Mouse (Mus musculus) limb, embryonic 12.5 days (tissue): Measurements from ENCODE around the gene Spata13. TPM values are rescaled to one million over a fixed set of nuclear protein-coding genes. Genes with fewer than 3 reads are reported as not detected.
A peak's percentile ranks its signal among the peaks of the same experiment; 100 is the strongest.

Experiments
- ATAC-seq: fragments of 200-750 bp; cut with Nextera tagmentation; 2 replicates; pipeline ENCODE4 v1.8.0; 2017; ENCODE audit warnings: low read depth, moderate TSS enrichment; ENCODE audit not compliant: insufficient number of reproducible peaks, insufficient read depth, low FRiP score, low TSS enrichment
- H3K27ac ChIP-seq: fragments of 300-500 bp; sonication (generic); 2 replicates; pipeline ENCODE4 v1.5.1; 2016; ENCODE audit warnings: mild to moderate bottlenecking, moderate library complexity
- H3K27me3 ChIP-seq: fragments of 300-500 bp; sonication (generic); 2 replicates; pipeline ENCODE4 v1.6.1; 2016; ENCODE audit warnings: mild to moderate bottlenecking, moderate library complexity
- H3K36me3 ChIP-seq: fragments of 300-500 bp; sonication (generic); 2 replicates; pipeline ENCODE4 v1.6.1; 2016; ENCODE audit warnings: mild to moderate bottlenecking, moderate library complexity
- H3K4me1 ChIP-seq: fragments of 300-500 bp; sonication (generic); replicated peaks from 2 replicates; pipeline ENCODE4 v1.6.1; 2016
- H3K4me2 ChIP-seq: fragments of 300-500 bp; sonication (generic); 2 replicates; pipeline ENCODE4 v1.6.1; 2016; ENCODE audit warnings: mild to moderate bottlenecking, moderate library complexity
- H3K4me3 ChIP-seq: fragments of 300-500 bp; sonication (generic); replicated peaks from 2 replicates; pipeline ENCODE4 v1.5.1; 2016; ENCODE audit warnings: mild to moderate bottlenecking
- H3K9ac ChIP-seq: fragments of 300-500 bp; sonication (generic); replicated peaks from 2 replicates; pipeline ENCODE4 v1.6.1; 2016; ENCODE audit warnings: mild to moderate bottlenecking, moderate library complexity
- H3K9me3 ChIP-seq: fragments of 300-500 bp; sonication (generic); 2 replicates; pipeline ENCODE4 v1.6.1; 2016; ENCODE audit warnings: mild to moderate bottlenecking, moderate library complexity
- WGBS: fragments of 180-500 bp; shearing (Covaris S2); methylation state at CpG from one replicate; pipeline ENCODE4 v1.1.7; 2016; 5-methylcytosine and 5-hydroxymethylcytosine counted together
- polyA plus RNA-seq: library from polyadenylated mRNA; unstranded; fragments of >200 nt; fragmentation: Nextera tagmentation; extraction: Ambion mirVana; gene quantifications from 2 replicates; pipeline ENCODE4 v1.2.1, GENCODE M21; 2016

Gene Spata13
- polyA plus RNA-seq, 1 experiment from 2014 or later, result 14.2 TPM

DNA sequence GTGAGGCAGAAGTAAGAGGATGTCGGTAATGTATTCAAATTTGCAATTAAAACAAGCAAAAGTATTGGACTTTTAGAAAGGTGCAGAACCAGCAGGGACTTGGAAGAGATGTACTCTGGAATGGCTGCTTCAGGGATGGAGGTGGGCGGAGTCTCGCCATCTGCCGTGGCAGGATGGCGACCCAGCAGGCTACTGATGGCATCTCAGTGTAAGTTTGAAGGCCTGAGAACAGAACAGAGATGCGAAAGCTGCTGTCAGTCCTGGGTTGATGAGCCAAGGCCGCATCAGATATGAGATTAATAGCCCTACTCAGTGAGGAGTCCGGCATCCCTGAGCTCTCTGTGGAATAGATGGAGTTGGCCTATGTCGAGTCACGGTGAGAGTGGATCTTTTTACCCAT is 65.2 kb downstream of the Spata13 start:
- WGBS, result 77% methylated on average over 10 of the region's 10 CpGs

DNA sequence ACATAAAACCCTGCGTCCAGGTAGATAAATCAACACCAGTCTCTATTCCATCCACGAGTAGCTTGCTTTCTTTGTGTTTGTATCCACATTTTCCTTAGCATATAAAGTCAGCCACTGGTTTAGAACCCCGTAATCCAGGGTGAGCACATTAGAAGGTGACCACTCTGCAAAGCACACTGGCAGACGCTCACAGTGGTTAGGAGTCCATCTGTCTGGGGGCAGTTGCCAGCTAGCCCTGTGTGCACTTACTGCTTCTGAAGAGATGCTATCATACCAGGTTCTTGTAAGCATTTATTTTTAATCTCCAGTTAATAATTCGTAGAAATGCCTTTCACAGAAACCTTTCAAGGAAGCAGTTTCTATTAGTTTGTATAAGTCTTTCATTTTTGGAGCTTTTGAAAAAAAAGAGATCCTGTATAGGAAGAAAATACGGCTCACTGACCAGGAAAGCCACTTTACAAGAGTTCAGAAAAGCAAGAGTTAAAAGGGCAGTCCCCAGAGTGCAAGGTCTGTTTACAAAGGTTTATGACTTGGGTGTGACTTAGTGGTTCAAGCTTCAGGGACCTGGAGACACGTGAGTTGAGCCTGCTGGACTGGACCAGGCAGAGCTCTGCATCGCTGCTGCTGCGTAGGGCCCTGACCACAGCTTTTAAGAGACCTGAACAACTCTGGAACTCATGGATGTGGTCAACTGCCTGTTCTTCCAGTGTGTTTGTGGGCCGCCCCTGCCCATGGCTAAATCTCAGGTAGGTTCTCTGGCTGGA is 68.8 kb downstream of the Spata13 start:
- Histone ChIP-seq H3K27ac (no peak overlapping the region), H3K27me3 (no peaks in the 10 kb centered on the region), H3K9me3 (no peaks in the 10 kb centered on the region), H3K36me3 (no peaks in the 10 kb centered on the region), H3K4me3 (no peak overlapping the region), H3K4me1 (peaks cover 29% of the 10 kb centered on the region), H3K9ac (no peak overlapping the region), H3K4me2 (no peak overlapping the region)
- no peak for ATAC-seq
- 47% methylated on average over 10 of the region's 10 CpGs for WGBS

More for the DNA sequence above, 65.2 kb downstream of the Spata13 start:
- Histone ChIP-seq H3K27me3 (no peaks in the 10 kb centered on the region), H3K27ac (no peak overlapping the region), H3K36me3 (no peaks in the 10 kb centered on the region), H3K9ac (no peak overlapping the region), H3K4me3 (no peak overlapping the region), H3K4me1 (peaks cover 7% of the 10 kb centered on the region), H3K4me2 (no peak overlapping the region), H3K9me3 (no peaks in the 10 kb centered on the region)
- ATAC-seq, result no peak

DNA sequence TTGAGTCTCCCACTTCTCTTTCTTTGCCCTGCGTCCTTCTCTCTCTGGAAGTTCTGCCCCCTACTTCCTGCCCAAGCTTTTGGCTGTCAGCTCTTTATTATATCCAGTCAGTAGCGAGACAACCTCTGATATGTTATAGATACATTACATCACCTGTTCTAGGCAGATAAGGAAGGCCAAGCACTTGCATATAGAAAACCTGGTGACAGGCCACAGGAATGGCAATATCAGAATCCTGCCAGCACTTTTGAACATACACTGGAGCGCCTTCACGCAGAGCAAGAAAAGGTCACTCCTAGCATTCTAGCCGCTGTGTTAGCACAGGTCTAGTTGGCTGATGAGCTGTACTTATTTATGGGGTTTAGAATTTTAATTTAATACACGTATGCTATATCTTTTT is 70.7 kb downstream of the Spata13 start:
- H3K4me3 ChIP-seq, result no peak overlapping the region
- ATAC-seq, result no peak
- no peak overlapping the region for H3K27ac ChIP-seq
- peaks cover 47% of the 10 kb centered on the region for H3K4me1 ChIP-seq
- H3K9ac ChIP-seq, result no peak overlapping the region
- no peaks in the 10 kb centered on the region for H3K36me3 ChIP-seq
- H3K4me2 ChIP-seq, result no peak overlapping the region
- WGBS, result 78% methylated on average over 6 of the region's 6 CpGs
- H3K27me3 ChIP-seq, result no peaks in the 10 kb centered on the region
- no peaks in the 10 kb centered on the region for H3K9me3 ChIP-seq

DNA sequence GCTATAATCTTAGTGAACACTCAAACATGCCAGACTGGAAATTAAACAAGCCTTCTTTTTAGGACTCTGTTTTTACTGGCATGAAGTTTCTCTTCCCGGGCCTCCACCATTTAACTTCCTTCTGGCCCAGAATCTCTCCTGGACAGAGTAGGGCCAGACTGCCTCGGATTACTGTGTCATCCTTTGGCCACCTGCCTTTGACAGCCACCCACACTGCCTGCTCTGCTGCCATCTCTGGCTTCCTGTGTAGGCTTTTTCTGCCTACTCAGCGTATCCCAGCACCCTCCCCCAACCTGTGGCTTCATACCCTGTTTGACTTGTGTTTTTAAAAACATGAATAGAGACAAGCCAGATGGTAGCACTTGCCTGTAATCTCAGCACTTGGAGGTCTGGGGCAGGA is 71.2 kb downstream of the Spata13 start:
- H3K27me3 ChIP-seq, result no peaks in the 10 kb centered on the region
- 58% methylated on average over 3 of the region's 3 CpGs for WGBS
- no peak for ATAC-seq
- H3K4me2 ChIP-seq, result no peak overlapping the region
- 0 out of 2 replicates have a peak overlapping the region, but pooled peaks have one; percentile 8 for H3K27ac ChIP-seq
- H3K9ac ChIP-seq, result no peak overlapping the region
- no peaks in the 10 kb centered on the region for H3K36me3 ChIP-seq
- peaks cover 48% of the 10 kb centered on the region for H3K4me1 ChIP-seq
- H3K9me3 ChIP-seq, result no peaks in the 10 kb centered on the region
- H3K4me3 ChIP-seq, result no peak overlapping the region

DNA sequence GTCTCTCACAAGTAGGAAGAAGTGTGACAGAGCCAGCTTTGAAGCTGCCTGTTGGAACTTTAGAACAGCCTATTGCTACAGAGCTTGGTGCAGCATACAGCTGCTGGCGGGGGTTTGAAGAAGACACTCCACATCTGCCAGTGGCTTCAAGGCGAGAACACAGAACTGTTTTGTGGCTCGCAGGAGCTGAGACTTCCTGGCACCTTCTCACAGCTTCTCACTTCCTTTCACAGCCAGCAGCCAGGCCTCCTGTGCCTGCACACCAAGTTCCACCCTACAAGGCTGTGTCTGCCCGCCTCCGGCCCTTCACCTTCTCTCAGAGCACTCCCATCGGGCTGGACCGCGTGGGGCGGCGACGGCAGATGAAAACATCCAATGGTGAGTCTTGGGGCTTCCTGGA is 75.4 kb downstream of the Spata13 start:
- Histone ChIP-seq H3K9ac (no peak overlapping the region), H3K36me3 (no peaks in the 10 kb centered on the region)
- no peak for ATAC-seq

DNA sequence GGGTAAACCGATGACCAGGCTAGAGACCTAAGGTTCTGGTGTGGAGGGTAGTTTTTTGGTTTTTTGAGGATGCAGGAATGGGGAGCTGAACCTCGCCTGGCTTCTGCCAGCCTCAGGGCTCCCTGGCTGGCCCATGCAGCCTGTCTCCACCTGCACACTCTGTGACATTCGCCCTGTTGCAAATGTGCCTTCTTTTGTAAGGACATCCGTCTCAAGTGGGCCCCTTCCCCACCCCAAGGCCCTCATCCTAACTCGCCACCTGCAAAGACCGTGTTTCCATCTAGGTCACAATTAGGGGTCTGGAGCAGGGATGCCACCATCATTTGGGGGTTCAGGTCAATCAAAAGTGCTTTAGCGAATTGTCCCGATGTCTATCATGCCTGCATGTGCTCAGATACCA is 75.9 kb downstream of the Spata13 start:
- Histone ChIP-seq H3K4me2 (no peak overlapping the region), H3K4me1 (peaks cover 33% of the 10 kb centered on the region), H3K27ac (no peak overlapping the region), H3K4me3 (no peak overlapping the region), H3K9ac (no peak overlapping the region), H3K36me3 (no peaks in the 10 kb centered on the region), H3K9me3 (no peaks in the 10 kb centered on the region), H3K27me3 (no peaks in the 10 kb centered on the region)
- WGBS, result 84% methylated on average over 8 of the region's 8 CpGs
- no peak for ATAC-seq

More for the DNA sequence above, 75.4 kb downstream of the Spata13 start:
- H3K9me3 ChIP-seq, result no peaks in the 10 kb centered on the region
- H3K27ac ChIP-seq, result peak overlapping the region; percentile 46
- no peak overlapping the region; the same call in 1 of the 2 replicates for H3K4me2 ChIP-seq
- H3K4me3 ChIP-seq, result no peak overlapping the region
- H3K27me3 ChIP-seq, result no peaks in the 10 kb centered on the region
- WGBS, result 47% methylated on average over 11 of the region's 11 CpGs
- peaks cover 39% of the 10 kb centered on the region for H3K4me1 ChIP-seq

DNA sequence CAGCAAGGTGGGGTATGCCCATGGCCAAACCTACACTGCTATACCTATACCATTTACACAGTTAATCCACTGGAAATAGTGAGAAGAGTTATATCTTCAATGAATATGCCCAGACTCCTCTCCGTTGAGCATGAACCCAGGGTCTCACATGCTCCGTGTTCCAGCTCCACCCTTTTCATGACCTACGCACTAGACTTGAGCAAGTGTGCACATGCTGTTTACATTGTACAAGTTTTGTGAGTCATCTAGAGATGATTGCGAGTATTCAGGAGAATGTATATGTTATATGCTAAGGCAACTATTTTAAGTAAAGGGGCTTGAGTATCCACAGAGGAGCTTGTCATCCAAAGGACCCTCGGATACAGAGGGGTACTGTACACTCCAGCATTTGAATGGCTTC is 77.4 kb downstream of the Spata13 start:
- H3K27me3 ChIP-seq, result no peaks in the 10 kb centered on the region
- ATAC-seq, result no peak
- no peak overlapping the region for H3K9ac ChIP-seq
- no peak overlapping the region for H3K4me2 ChIP-seq
- WGBS, result 92% methylated on average over 5 of the region's 5 CpGs
- no peak overlapping the region for H3K4me3 ChIP-seq
- H3K9me3 ChIP-seq, result no peaks in the 10 kb centered on the region
- no peak overlapping the region for H3K27ac ChIP-seq
- H3K4me1 ChIP-seq, result peaks cover 27% of the 10 kb centered on the region
- H3K36me3 ChIP-seq, result no peaks in the 10 kb centered on the region

DNA sequence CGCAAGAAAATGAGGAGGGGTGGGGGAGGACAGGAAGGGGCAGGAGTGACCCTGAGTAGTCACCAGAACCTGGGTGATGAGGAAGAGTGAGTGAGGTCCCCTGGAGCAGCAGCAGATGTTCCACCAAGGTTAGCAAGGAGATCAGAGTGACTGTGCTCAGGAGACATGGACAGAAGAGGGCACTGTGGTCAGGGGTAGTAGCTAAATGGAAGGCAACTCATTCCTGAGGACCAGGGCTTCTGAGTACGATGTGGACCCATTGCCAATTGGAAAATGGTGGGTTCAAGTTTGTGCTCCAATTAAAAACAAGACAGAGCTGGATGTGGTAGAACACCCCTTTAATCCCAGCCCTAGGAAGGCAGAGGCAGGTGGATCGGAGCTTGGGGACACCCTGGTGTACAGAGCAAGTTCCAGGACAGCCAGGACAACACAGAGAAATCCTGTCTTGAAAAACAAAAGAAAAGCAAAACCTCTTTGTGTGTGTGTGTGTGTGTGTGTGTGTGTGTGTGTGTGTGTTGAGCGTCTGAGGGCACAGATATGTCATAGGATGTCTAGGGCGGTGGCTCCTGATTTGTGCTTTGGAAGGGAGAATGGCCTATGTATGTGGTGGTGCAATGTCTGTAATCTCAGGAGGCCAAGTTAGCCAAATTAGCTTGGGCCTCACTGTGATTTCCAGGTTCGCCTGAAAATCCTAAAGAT is 77.9 kb downstream of the Spata13 start:
- Histone ChIP-seq H3K27ac (no peak overlapping the region), H3K27me3 (no peaks in the 10 kb centered on the region), H3K4me2 (no peak overlapping the region), H3K4me3 (no peak overlapping the region), H3K9me3 (no peaks in the 10 kb centered on the region), H3K9ac (no peak overlapping the region), H3K36me3 (no peaks in the 10 kb centered on the region), H3K4me1 (peaks cover 27% of the 10 kb centered on the region)
- ATAC-seq, result no peak
- 86% methylated on average over 6 of the region's 6 CpGs for WGBS

DNA sequence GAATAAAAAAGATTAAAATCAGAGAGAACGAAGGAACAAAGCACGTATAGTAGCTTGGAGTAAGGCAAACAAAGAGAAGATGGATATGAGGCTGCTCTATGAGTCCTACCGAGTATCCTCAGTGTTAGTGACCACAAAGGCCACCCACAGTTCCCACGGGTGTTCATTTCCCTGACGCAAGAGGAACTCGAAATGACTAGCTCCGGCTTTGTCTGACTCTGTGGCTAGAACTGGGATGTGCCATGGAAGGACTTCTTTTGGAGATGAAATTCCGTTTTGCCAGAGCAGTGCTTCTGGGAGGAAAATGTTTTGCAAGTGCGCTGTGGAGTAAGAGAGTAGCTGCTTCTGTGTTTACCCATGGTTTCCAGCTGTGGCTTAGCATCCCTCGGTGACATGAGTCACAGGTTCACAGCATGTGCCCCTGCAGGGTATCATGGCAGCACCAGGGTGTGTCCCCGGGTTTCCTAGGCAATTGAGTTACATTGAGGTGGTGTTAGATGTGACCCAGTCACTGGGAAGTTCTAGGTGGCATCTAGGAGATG is 78.6 kb downstream of the Spata13 start:
- H3K4me3 ChIP-seq, result no peak overlapping the region
- H3K4me1 ChIP-seq, result peaks cover 24% of the 10 kb centered on the region
- no peak overlapping the region for H3K9ac ChIP-seq
- no peaks in the 10 kb centered on the region for H3K27me3 ChIP-seq
- ATAC-seq, result no peak
- no peaks in the 10 kb centered on the region for H3K36me3 ChIP-seq
- no peak overlapping the region for H3K27ac ChIP-seq
- 86% methylated on average over 11 of the region's 11 CpGs for WGBS
- H3K9me3 ChIP-seq, result no peaks in the 10 kb centered on the region
- H3K4me2 ChIP-seq, result no peak overlapping the region

DNA sequence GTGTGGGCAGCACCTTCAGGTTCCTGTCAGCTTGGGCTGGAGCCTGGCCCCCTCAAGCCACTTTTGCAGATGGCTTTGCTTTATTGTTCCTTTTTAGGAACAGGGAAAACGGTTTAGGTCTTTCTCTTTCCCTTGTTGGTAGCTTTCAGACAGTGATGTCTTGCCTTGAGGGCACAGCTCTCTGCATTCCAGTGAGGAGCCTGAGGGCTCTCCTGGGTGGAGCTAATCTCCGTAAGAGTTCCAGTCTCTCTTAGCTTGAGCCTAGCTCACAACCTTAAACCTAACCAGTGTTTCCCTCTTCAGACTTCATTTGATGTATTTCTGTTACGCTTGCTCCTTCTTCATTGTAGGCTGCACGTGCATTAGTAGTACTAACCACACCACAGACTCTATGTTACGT is 81.9 kb downstream of the Spata13 start:
- no peak for ATAC-seq
- Histone ChIP-seq H3K9me3 (no peaks in the 10 kb centered on the region), H3K4me1 (peaks cover 3% of the 10 kb centered on the region; the same call in 1 of the 2 replicates), H3K36me3 (no peaks in the 10 kb centered on the region), H3K27ac (no peak overlapping the region), H3K9ac (no peak overlapping the region), H3K27me3 (no peaks in the 10 kb centered on the region), H3K4me2 (no peak overlapping the region), H3K4me3 (no peak overlapping the region)
- 81% methylated on average over 5 of the region's 5 CpGs for WGBS

DNA sequence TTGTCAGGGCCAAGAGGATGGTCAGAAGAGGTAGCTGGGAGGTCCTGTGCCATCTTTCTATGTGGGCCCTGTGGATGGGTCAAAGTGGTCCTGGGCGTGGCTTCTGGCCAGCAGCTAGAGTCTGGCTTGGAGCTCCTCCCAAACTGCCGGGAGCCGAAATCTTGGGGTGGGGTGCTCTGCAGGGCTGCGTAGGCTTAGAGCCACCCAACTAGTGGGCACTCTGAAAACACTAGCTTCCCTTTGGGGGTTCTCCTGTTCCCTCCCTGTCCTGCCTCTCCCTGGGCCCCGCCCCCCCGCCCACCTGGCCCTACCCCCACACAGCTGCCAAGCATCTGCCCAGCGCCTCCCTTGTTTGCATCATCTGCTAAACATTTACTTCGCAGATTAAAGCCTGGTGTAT is 87.5 kb downstream of the Spata13 start:
- no peak for ATAC-seq

More for the DNA sequence above, 87.5 kb downstream of the Spata13 start:
- no peaks in the 10 kb centered on the region for H3K36me3 ChIP-seq
- WGBS, result 44% methylated on average over 8 of the region's 8 CpGs
- no peaks in the 10 kb centered on the region for H3K9me3 ChIP-seq
- H3K4me3 ChIP-seq, result no peak overlapping the region
- H3K4me1 ChIP-seq, result peaks cover 12% of the 10 kb centered on the region
- H3K27me3 ChIP-seq, result no peaks in the 10 kb centered on the region
- no peak overlapping the region for H3K4me2 ChIP-seq
- no peak overlapping the region; the same call in 1 of the 2 replicates for H3K27ac ChIP-seq
- no peak overlapping the region for H3K9ac ChIP-seq
